Mouse (Mus musculus) megakaryocyte, embryonic 14.5 days (primary cell): ENCODE measurements at regions not wholly inside any gene's neighbourhood (a gene's known extent, or its start where the extent isn't known, plus 50 kb on each side); places are given as distances from the start of the nearest gene placed in this dataset.

Experiments used
- FLI1 ChIP-seq: IDR thresholded peaks from 2 replicates; pipeline ENCODE4 v1.6.1; 2012; ENCODE audit warnings: low read length, inconsistent platforms, mixed read lengths
- GATA1 ChIP-seq: IDR thresholded peaks from 3 replicates; pipeline ENCODE4 v1.6.1; 2012; ENCODE audit warnings: mixed read lengths, low read length, inconsistent platforms, borderline replicate concordance

DNA sequence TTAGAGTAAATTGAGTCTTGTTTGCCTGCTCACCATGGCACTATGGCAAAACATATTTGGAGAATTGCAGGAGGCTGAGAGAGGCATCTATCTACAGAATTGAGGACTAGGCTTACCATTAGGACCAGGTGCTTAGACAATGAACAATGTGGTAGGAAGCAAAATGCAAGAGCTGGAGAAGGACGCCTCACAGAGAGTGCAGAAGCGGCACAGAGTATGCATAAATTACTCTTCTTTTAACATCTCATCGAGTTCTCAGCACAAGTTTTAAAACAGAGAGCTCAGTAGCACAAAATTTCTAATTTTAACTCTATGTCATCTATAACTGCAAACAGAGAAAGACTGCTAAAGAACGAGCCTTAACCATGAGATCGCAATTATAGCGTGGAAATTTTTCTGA is 231.1 kb downstream of the Med10 start:
- no peak for TF ChIP-seq GATA1
- TF ChIP-seq FLI1, result no peak
